Mouse (Mus musculus) limb, embryonic 14.5 days (tissue): ENCODE measurements around the gene Mrpl28. TPM values are rescaled to one million over a fixed set of nuclear protein-coding genes. Genes with fewer than 3 reads are reported as not detected.

Source experiments
- ATAC-seq: fragments of 200-750 bp; cut with Nextera tagmentation; 2 replicates; pipeline ENCODE4 v1.8.0; 2017; ENCODE audit warnings: low read depth, moderate number of reproducible peaks, moderate TSS enrichment; ENCODE audit not compliant: low FRiP score
- DNase-seq: peaks from one replicate; pipeline ENCODE4 v3.0.0-alpha.2; 2015; ENCODE audit warnings: low spot score
- H3K27ac ChIP-seq: fragments of 300-500 bp; sonication (generic); replicated peaks from 2 replicates; pipeline ENCODE4 v1.5.1; 2014; ENCODE audit warnings: low read depth, mild to moderate bottlenecking, low read length, moderate library complexity, mixed read lengths
- H3K27me3 ChIP-seq: fragments of 300-500 bp; sonication (generic); 2 replicates; pipeline ENCODE4 v1.6.1; 2014; ENCODE audit warnings: low read length, mixed read lengths; ENCODE audit not compliant: control insufficient read depth, insufficient read depth
- H3K36me3 ChIP-seq: fragments of 300-500 bp; sonication (generic); 2 replicates; pipeline ENCODE4 v1.6.1; 2014; ENCODE audit warnings: mild to moderate bottlenecking, low read length, moderate library complexity, mixed read lengths; ENCODE audit not compliant: control insufficient read depth, insufficient read depth
- H3K4me1 ChIP-seq: fragments of 300-500 bp; sonication (generic); 2 replicates; pipeline ENCODE4 v1.6.1; 2014; ENCODE audit warnings: antibody characterized with exemption, low read length, mixed read lengths; ENCODE audit not compliant: control insufficient read depth, insufficient read depth
- H3K4me2 ChIP-seq: fragments of 300-500 bp; sonication (generic); replicated peaks from 2 replicates; pipeline ENCODE4 v1.6.1; 2014; ENCODE audit warnings: low read depth, mild to moderate bottlenecking, low read length, moderate library complexity; ENCODE audit not compliant: severe bottlenecking
- H3K4me3 ChIP-seq: fragments of 300-500 bp; sonication (generic); replicated peaks from 2 replicates; pipeline ENCODE4 v1.5.1; 2014; ENCODE audit warnings: low read length
- H3K9ac ChIP-seq: fragments of 300-500 bp; sonication (generic); 2 replicates; pipeline ENCODE4 v1.6.1; 2014; ENCODE audit warnings: mild to moderate bottlenecking, low read depth, low read length, moderate library complexity; ENCODE audit not compliant: severe bottlenecking
- H3K9me3 ChIP-seq: fragments of 300-500 bp; sonication (generic); 2 replicates; pipeline ENCODE4 v1.6.1; 2016; ENCODE audit warnings: low read length; ENCODE audit not compliant: control insufficient read depth
- POLR2A ChIP-seq: fragments of 200-500 bp; IDR thresholded peaks from 2 replicates; pipeline ENCODE4 v1.8.0; 2012; ENCODE audit warnings: inconsistent platforms, mild to moderate bottlenecking, moderate library complexity, borderline replicate concordance; ENCODE audit not compliant: insufficient read depth, insufficient read length; ENCODE audit errors: extremely low read depth
- WGBS: fragments of 180-500 bp; shearing (Covaris S2); extraction: QIAGEN DNeasy Blood & Tissue Kit; methylation state at CpG from one replicate; pipeline ENCODE4 v1.1.7; 2014; 5-methylcytosine and 5-hydroxymethylcytosine counted together
- polyA plus RNA-seq, 2 experiments: library from polyadenylated mRNA; depleted of rRNA in 1 of 2; stranded (reverse) in 1 of 2; unstranded in 1 of 2; fragments of >200 nt; fragmentation: Nextera tagmentation in 1 of 2; extraction: Ambion mirVana in 1 of 2; gene quantifications; 2 replicates each; pipeline versions ENCODE4 v1.2.1 to v1.2.3; 2012 to 2014

Mrpl28 gene
- polyA plus RNA-seq, 2 experiments, result 98.9 to 182 TPM

GRCm38 (mm10) chr17:26124560-26124959 lies 1.3 kb downstream of the Mrpl28 start:
- peaks cover 41% of the 10 kb centered on the region for H3K36me3 ChIP-seq
- TF ChIP-seq POLR2A, result no peak
- no peaks in the 10 kb centered on the region for H3K9me3 ChIP-seq
- peak overlapping the region; percentile 77 for H3K4me2 ChIP-seq
- H3K4me1 ChIP-seq, result peaks cover 8% of the 10 kb centered on the region
- ATAC-seq, result no peak
- DNase-seq, result no peak
- H3K4me3 ChIP-seq, result peak overlapping the region; percentile 93
- H3K27ac ChIP-seq, result no peak overlapping the region
- H3K27me3 ChIP-seq, result no peaks in the 10 kb centered on the region
- WGBS, result 87% methylated on average over 7 of the region's 7 CpGs
- H3K9ac ChIP-seq, result peak overlapping the region; percentile 80; the same call in 1 of the 2 replicates

GRCm38 (mm10) chr17:26125226-26125625 lies 1.9 kb downstream of the Mrpl28 start:
- Histone ChIP-seq H3K36me3 (peaks cover 47% of the 10 kb centered on the region), H3K27me3 (no peaks in the 10 kb centered on the region), H3K27ac (no peak overlapping the region), H3K9me3 (no peaks in the 10 kb centered on the region), H3K4me1 (peaks cover 8% of the 10 kb centered on the region), H3K4me2 (no peak overlapping the region), H3K4me3 (no peak overlapping the region), H3K9ac (no peak overlapping the region)
- TF ChIP-seq POLR2A, result no peak
- 88% methylated on average over 10 of the region's 10 CpGs for WGBS
- ATAC-seq, result no peak
- DNase-seq, result no peak

- WGBS, result 79% methylated on average over 18 of the region's 18 CpGs
- no peak for TF ChIP-seq POLR2A
- no peak overlapping the region for H3K4me3 ChIP-seq
These were observed 7.9 kb downstream of the Mrpl28 start for GRCm38 (mm10) chr17:26131062-26131732.

GRCm38 (mm10) chr17:26131856-26132853 lies 8.9 kb downstream of the Mrpl28 start:
- no peak for DNase-seq
- Histone ChIP-seq H3K4me3 (no peak overlapping the region), H3K4me1 (no peaks in the 10 kb centered on the region), H3K27ac (no peak overlapping the region), H3K9ac (no peak overlapping the region), H3K36me3 (peaks cover 47% of the 10 kb centered on the region), H3K27me3 (no peaks in the 10 kb centered on the region), H3K9me3 (no peaks in the 10 kb centered on the region), H3K4me2 (no peak overlapping the region)
- ATAC-seq, result no peak
- no peak for TF ChIP-seq POLR2A
- 87% methylated on average over 18 of the region's 18 CpGs for WGBS

More at GRCm38 (mm10) chr17:26131062-26131732, 7.9 kb downstream of the Mrpl28 start:
- Histone ChIP-seq H3K9ac (no peak overlapping the region), H3K36me3 (peaks cover 56% of the 10 kb centered on the region), H3K4me1 (no peaks in the 10 kb centered on the region), H3K27ac (no peak overlapping the region), H3K27me3 (no peaks in the 10 kb centered on the region), H3K4me2 (no peak overlapping the region), H3K9me3 (no peaks in the 10 kb centered on the region)
- DNase-seq (no peak), ATAC-seq (no peak)

GRCm38 (mm10) chr17:26137106-26137750 lies 13.9 kb downstream of the Mrpl28 start:
- no peak for TF ChIP-seq POLR2A
- WGBS, result 80% methylated on average over 11 of the region's 11 CpGs
- Histone ChIP-seq H3K27me3 (no peaks in the 10 kb centered on the region), H3K4me2 (no peak overlapping the region), H3K36me3 (peaks cover 3% of the 10 kb centered on the region; the same call in 1 of the 2 replicates), H3K4me1 (peaks cover 18% of the 10 kb centered on the region), H3K4me3 (no peak overlapping the region), H3K9me3 (no peaks in the 10 kb centered on the region), H3K27ac (no peak overlapping the region), H3K9ac (no peak overlapping the region)
- DNase-seq (no peak), ATAC-seq (no peak)
